Mouse (Mus musculus): ENCODE measurements at regions not wholly inside any gene's neighbourhood (a gene's known extent, or its start where the extent isn't known, plus 50 kb on each side); places are given as distances from the start of the nearest gene placed in this dataset.

DNA sequence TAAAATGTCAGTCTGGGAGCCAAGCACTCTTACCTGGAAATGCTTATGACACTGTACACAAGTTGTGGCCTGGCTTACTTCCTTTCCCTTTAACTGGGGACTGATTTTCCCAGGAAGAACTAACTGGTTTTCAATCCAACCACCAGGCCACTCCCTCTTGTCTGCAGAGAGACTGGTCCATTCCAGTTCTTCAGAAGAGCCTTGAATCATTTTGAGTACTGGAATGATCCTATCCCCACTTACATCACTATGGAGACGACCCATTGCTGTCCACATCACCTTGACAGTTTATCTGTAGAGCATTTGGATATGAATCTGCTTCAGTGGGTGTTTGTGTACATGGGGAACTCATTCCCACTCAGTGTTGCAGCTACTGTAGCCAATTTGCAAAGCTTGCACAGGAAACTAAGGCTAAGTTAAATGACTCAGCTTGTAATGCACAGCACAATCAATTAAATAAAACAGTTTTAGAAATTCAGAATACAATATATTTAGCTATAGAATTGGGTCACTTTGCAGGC is 121.7 kb upstream of the Prep start:
- no peak for DNase-seq (ENCODE audit: low spot score in 2 of 2)

DNA sequence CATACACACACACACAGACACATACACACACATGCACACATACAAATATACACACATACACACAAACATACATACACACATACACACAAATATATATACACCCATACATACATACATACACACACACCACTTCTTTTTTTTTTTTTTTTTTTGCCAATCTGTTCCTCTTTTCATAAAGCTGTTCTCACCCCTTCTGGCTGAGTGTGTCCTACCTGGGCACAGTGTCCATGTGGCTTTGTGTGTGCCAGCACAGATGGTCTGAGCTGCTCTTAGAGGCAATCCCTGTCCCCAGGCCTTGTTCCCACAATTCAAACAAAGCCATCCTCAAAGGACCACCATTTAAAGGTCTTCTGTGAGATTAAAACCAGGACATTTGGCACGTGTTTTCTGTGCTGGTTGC is 127.6 kb upstream of the Prep start:
- no peak for DNase-seq (ENCODE audit: low spot score in 2 of 2)

- DNase-seq (ENCODE audit: low spot score in 2 of 2) = no peak
These were observed 130.0 kb upstream of the Prep start for GRCm38 (mm10) chr10:44936976-44937500.

GRCm38 (mm10) chr10:44930796-44931195 is 136.2 kb upstream of the Prep start:
- DNase-seq (ENCODE audit: low spot score in 2 of 2) = no peak

GRCm38 (mm10) chr10:44913751-44914388 is 153.1 kb upstream of the Prep start:
- DNase-seq (ENCODE audit: low spot score in 2 of 2) = no peak

DNA sequence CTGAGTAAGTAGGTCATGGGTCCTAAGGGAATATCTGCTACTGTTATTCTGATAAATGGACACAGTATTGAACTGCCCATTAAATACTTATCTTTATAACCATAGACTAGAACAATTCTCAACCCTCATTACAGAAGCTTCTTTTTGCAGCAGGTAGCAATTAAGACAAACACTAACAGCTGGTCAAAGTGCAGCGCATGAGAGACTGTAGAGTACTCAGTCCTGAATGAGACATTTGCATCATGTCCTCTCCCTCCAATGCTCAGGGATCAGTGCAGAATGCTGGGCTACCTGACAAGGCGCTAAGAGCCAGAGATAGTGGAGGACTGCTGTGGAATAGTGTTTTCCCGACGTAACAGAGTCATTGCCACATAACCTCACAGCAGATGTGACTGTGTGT is 162.5 kb upstream of the Prep start:
- DNase-seq (ENCODE audit: low spot score in 2 of 2) = no peak

- DNase-seq (ENCODE audit: low spot score in 2 of 2) = no peak
These were observed 165.8 kb upstream of the Prep start for GRCm38 (mm10) chr10:44901203-44901602.

DNA sequence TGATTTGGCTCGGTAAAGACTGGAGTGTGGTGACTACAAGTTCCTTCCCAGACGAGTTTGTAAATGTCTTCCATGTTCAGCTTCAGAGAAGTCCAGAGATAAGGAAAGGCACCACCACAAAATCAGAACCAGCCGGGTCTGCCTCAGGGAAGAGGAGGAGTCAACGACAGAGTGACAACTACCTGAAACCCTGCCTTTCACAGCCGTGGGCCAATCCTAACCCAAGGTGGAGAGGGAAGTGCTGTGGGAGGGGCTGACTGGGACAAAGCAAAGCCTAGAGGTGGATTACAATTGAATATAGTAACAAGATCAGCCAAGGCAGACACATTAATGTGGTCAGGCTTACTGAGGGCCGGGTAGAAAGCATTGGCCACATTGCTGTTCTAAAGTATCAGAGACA is 174.9 kb upstream of the Prep start:
- DNase-seq (ENCODE audit: low spot score in 2 of 2) = no peak

DNA sequence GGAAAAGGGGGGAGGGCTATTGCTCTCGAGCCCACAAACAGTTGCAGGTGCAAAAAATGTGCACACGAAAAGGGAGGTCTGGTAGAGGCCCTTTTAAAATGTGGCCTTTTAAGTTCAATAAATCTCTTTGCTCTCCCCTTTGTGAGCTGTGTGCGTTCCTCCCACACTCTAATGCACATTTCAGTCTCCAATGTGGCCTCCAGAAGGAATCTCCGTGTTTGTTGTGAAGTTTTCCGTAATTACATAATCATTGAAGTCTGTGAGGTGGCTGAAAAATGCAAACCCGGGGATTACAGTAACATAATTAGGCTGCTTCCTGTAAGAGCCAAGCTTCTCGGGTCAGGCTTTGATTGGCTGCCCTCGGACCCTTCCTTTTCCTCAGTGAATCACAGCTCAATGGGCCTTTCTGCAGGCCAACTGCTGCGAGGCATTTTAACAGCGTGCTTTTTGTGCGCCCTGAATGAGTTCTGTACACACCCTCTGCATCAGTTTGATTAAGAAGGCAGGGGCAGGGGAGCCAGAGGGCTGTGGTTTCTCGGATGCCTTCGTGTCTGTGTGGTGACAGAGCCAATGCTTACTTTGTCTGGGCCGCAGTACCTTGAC is 179.8 kb upstream of the Prep start:
- DNase-seq (ENCODE audit: low spot score in 2 of 2) = no peak

- DNase-seq (ENCODE audit: low spot score in 2 of 2) = no peak
These were observed 185.0 kb upstream of the Prep start for GRCm38 (mm10) chr10:44881967-44882366.

- no peak for DNase-seq (ENCODE audit: low spot score in 2 of 2)
These were observed 189.8 kb upstream of the Prep start for GRCm38 (mm10) chr10:44877076-44877663.

DNA sequence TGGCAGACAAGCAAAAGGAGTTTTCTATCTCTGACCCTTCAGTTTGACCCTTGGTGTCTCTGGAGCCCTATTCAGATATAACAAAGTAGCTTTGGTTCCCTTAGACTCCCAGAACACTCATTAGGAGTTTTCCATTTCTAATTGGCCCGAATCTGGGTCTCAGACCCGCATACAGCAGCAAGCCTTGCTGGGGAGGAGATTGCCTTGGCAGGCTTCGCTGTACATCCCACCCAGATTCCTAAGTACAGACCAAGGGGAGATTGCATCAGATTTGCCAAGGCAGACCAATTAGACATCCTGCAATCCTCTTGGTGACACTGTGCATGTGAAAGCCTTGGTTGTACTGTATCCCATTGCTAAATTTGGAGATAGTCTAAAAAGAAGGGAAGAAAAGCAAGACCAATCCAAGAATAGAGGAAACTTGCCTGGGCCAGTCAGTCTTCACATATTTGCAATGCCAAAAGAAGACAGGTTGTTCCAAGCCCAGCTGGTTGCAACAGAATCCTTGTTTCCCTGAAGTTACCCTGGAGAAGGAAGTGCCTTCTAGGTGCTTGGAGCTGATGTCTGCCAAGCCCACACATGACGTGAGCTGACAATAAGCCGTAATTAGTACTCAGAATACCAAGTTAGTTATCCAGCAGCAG is 193.2 kb upstream of the Prep start:
- DNase-seq (ENCODE audit: low spot score in 2 of 2) = no peak

GRCm38 (mm10) chr10:44864191-44864747 is 202.7 kb upstream of the Prep start:
- no peak for DNase-seq (ENCODE audit: low spot score in 2 of 2)

DNA sequence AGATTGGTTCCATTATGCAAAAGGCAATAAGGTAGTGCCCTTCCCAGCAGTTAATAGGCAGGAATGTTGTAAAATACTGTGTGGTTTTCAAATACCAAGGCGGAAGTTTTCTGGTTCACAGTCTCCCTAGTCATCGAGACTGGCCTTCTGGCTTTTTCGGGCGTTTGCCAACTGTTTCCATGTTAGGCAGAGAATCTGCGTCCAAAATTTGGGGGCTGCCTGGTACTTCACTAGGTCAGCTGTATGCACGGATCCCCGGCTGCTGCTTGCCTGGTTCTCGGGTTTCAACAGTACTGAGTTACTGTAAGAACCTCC is 204.7 kb upstream of the Prep start:
- no peak for DNase-seq (ENCODE audit: low spot score in 2 of 2)

DNA sequence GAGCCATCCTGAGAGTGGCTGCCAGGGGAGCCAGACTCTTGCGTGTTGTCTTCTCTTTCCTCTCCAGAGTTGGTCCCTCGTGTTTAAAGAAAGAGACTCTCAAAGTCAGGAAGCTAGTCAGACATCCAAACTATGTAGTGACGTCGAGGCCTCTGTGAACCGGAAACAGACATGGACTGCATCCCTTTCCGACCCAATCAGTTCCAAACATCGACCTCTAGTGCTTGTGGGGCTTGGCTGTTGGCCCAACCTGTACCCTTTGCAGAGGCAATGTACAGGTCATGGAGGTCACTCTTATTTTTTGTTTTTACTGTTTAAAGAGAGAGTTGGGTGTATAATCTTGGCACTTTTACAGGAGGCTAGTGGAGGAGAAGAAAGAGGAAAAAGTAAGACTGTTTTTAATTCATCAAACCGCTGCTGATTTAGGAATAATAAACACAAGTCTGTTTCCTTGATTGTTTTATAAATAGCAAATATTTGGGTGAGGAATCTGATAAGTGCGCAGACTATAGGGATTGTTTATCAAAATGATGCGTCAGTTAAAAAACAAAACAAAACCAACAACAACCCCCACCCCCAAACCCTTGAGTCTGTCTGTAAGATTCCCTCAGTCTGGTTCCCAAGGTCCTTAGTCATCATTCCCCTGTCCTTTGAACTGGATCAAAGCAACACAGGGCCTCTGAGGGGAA is 205.2 kb upstream of the Prep start:
- no peak for DNase-seq (ENCODE audit: low spot score in 2 of 2)

- no peak for DNase-seq (ENCODE audit: low spot score in 2 of 2)
These were observed 209.6 kb upstream of the Prep start for GRCm38 (mm10) chr10:44857444-44857843.

DNA sequence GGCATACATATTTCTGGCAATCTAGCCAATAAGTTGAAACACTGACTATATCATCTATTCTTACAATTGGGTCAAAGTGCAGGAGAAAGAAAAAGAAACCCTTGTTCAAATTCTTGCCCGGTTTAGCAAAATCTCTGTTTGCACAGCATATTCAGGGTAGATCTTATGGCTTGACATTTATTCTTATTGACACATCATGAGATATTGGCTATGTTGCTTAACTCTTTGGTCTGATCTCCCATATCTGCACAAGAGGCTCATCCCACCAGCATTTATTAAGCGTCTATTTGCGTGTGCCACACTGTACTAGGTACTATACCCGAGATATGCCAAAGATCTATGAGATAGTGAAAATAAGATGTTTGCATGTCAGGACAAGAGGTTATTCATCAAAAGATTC is 212.9 kb upstream of the Prep start:
- DNase-seq (ENCODE audit: low spot score in 2 of 2) = no peak

- DNase-seq (ENCODE audit: low spot score in 2 of 2) = no peak
These were observed 218.0 kb upstream of the Prep start for GRCm38 (mm10) chr10:44849016-44849415.

DNA sequence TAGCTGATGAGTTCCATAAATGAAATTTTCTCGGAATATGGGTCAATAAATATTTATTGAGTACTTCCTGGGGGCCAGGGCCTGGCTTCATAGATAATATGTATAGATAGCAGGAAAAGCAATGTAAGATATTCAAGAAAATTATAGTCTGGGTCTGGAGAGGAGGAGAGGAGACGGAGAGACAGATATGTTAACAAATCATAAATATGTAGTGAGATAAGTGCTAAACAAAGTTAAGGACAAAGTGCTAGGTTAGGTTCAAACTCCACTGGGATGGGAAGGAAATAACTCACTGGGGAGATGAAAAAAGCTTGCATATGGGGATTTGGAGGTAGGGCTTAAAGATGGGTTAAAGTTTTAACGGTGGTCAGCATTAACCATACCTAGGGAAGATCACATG is 220.2 kb upstream of the Prep start:
- DNase-seq (ENCODE audit: low spot score in 2 of 2) = no peak

DNA sequence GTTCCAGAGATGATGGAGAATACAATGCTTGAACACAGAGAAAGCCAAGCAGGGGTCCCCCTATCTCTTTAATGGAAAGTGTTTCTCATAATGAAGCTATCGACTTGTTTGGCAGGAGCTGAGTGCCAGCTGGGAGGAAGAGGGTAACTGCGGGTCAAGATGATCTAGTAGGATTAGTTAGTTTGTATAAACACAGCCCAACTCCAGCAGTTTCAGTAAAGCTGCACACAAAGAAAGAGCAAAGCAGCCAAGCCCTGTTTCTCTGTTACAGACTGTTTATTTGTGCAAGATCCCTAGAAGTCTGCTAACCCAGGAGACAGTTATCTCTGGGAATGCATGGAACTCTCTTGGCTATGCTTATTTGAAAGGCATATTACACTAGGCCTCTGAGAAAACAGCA is 220.9 kb upstream of the Prep start:
- peak in 1 of 2 experiments; percentile 27 for DNase-seq (ENCODE audit: low spot score in 2 of 2)

- DNase-seq (ENCODE audit: low spot score in 2 of 2) = no peak
These were observed 226.6 kb upstream of the Prep start for GRCm38 (mm10) chr10:44840449-44840848.

DNA sequence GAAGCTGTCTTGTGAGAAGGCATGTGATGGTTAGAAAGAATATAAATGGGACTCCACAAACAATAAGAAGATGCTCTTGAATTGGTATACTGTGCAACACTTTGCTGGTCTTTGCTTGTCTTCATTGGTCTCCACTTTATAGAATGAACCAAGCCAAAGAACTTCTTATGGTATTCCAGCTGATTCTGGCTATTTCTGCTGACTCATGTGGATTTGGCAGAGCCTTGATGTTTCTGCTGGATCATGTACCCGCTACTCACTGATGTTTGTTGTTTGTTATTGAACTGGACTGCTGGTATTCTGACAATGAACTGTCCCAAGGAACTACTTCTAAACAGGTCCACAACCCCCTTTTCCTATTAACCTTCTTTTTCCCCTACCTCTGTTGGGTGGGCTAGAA is 234.5 kb upstream of the Prep start:
- no peak for DNase-seq (ENCODE audit: low spot score in 2 of 2)

Measured in urinary bladder, adult 18-20 months (tissue).